Mouse (Mus musculus) brain, embryonic 18.5 days (tissue): ENCODE data around the gene Cmas.

ENCODE experiments used
- DNase-seq: peaks from one replicate; pipeline ENCODE4 v3.0.0-alpha.2; 2012; ENCODE audit warnings: low read depth, low spot score

Cmas gene

GRCm38 (mm10) chr6:142756507-142757333, at the start of gene Cmas:
Cmas (plus strand) TSS chr6:142756686.
- DNase-seq = peak; percentile 72

GRCm38 (mm10) chr6:142706688-142707087, 49.8 kb upstream of the Cmas start:
- no peak for DNase-seq

DNA sequence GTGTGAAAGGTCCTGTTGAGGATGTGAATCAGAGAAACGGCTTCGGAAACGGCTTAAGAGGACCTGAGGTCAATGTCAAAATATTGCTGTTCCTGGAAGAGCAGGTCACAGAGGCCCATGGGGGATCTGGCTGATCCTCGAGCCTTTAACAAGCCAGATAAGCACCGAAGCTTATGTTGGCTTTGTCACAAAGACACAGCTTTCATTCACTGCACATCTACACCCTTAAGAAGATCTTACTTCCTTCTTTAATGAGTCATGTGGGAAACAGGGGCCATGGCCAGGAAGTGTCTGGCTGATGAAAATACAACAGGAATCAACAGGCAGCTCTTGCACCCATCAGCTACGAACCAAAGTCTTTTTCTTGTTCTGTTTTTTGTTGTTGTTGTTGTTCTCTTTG, 48.1 kb upstream of the Cmas start:
- DNase-seq = no peak

DNA sequence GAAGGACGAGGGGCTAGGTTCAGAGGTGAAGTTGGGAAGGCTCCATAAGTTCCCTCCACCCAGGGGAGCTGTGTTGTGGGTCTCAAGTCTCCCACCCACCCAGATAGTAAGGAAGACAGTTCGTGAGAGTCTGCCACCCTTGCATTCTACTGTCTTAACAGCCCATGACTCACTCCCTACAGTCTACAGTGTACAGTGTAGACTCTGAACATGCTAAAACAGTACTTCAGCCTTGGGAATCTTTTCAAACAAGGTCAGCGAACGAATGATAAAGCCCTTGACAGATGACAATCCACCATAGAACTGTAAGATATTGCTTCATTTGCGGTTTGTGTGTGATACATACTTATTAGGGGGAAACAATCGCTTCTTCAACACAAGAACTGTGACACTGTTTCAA, 45.8 kb upstream of the Cmas start:
- DNase-seq = no peak

- DNase-seq = no peak
Observed at GRCm38 (mm10) chr6:142711106-142711505, 45.4 kb upstream of the Cmas start.

- DNase-seq = no peak
Observed at GRCm38 (mm10) chr6:142715026-142715425, 41.5 kb upstream of the Cmas start.

DNA sequence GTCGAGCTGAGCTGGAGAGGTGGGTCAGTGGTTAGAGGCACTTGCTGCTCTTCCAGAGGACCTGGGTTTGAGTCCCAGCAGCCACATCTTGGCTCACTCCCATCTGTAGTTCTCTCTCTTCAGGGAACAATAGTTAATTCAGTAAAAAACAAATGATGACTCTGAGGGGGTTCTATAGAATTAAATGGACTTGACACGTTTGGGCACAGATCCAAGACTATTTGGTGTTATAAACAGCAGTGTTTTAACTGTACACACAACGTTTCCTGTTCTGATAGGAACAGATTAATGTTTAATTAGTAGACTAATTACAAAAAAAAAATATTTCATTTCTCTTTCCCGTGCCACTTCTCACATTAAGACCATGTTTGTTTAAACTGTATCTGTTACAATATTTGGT, 39.3 kb upstream of the Cmas start:
- DNase-seq = no peak

GRCm38 (mm10) chr6:142718167-142718566, 38.3 kb upstream of the Cmas start:
- DNase-seq = no peak

DNA sequence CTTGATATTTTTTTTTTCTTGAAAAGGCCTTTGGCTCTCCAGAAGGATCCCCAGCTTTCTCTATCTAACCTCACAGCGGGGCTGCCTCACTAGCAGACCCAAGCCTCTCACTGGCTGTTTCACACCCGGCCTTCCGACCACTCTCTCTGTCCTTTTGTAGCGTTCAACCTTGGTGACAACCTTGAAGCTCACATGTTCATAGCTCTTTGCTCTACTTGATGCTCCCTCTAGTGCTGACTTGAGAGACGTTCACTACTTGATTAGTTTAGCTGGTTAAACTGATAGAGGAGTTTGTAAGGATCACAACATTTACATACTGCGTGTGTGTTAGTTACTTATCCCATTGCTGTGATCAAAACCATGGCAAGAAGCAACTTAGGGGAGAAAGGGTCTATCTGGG, 35.8 kb upstream of the Cmas start:
- DNase-seq = no peak

DNA sequence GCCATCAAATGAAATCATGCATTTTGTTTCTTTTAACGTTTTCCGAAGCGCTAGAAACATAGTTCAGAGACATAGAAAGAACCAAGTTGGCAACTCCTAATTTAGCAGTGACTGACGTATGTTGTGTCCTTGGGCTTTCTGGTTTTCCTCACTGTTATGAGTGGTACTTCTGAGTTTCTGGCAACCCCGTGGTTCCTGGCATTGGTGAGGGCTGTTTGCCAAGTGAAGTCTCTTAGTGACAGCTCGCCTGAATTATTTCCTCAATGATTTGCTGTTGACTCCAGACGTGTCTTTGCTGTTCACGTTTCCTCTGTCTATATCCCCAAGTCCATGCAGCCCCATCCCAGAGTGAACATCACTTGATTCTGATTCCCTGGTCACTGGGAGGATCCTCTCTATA, 34.8 kb upstream of the Cmas start:
- no peak for DNase-seq

DNA sequence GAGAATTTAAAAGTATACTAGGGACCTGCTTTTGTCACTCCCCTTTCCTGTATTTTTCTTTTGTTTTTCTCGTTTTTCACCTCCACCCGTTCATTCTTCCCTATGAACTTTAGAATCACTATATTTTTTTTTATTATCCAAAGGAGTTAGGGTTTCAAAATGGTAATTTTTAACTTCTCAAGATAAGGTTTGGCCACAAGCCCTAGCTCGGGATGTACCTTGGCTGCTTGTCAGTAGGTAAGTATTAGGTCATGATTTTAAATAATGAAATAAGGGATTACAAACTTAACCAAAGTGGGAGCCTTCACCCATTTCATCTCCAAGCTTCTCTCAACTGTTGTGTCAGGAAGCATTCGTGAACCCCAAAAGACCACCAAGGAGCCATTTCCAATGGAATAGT, 30.5 kb upstream of the Cmas start:
- no peak for DNase-seq

GRCm38 (mm10) chr6:142732567-142733290, 23.8 kb upstream of the Cmas start:
- no peak for DNase-seq

- DNase-seq = no peak
Observed at GRCm38 (mm10) chr6:142735302-142736005, 21.0 kb upstream of the Cmas start.

GRCm38 (mm10) chr6:142738225-142738624, 18.3 kb upstream of the Cmas start:
- no peak for DNase-seq

DNA sequence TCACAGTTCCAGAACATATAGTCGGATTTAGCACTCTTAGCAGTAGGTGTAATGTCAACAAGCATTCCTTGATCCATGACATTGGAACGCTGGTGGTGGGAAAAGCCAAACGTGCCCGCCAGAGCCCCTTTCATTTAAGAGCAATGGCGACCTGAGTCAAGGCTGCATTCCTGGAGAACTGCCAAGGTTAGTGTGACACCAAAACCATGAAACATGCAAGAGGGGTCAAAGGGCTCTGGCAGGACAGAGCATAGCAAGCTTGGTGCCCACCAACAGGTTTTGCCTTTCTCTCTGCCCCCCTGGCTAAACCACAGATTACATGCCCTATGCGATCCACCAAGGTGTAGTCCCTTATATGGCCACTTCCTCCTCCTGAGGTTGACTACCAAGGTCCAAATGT, 17.8 kb upstream of the Cmas start:
- no peak for DNase-seq

DNA sequence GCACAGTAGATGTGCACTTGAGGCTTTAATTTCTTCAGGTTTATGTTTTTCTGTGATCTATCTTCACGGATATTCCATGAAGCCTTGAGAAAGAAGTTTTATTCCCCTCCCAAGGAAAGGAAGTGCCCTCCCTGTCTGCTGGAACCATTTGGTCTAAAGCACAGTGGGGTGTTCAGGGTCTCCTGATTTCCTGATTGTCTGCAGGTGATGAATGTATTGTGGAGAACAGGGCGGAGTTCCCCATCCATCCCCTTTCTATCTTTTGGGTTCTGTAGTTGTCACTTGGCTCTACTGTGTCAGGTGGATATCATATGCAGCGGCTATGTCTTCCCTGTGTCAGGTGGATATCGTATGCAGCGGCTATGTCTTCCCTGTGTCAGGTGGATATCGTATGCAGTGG, 14.7 kb upstream of the Cmas start:
- no peak for DNase-seq

- no peak for DNase-seq
Observed at GRCm38 (mm10) chr6:142743193-142743592, 13.3 kb upstream of the Cmas start.

- no peak for DNase-seq
Observed at GRCm38 (mm10) chr6:142745484-142745883, 11.0 kb upstream of the Cmas start.

DNA sequence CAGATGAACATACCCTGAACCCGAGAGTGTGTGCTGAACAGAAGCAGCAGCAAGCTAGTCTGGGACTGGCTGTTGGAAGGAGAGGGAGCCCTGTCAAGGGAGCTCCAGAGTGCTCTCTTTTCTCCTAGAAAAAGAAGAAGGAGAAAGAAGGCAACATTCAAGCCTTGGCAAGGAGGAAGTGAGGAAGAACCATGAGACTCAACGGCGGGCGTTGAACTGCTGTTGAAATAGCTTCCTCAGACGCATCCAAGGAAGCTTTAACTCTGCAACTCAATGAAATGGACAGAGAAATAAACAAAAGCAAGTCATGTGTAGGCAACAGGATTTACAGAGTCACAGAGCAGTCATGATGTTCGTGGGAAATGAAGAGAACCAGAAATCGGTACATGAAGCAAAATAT, 9.7 kb upstream of the Cmas start:
- DNase-seq = no peak

- DNase-seq = no peak
Observed at GRCm38 (mm10) chr6:142747165-142747564, 9.3 kb upstream of the Cmas start.

DNA sequence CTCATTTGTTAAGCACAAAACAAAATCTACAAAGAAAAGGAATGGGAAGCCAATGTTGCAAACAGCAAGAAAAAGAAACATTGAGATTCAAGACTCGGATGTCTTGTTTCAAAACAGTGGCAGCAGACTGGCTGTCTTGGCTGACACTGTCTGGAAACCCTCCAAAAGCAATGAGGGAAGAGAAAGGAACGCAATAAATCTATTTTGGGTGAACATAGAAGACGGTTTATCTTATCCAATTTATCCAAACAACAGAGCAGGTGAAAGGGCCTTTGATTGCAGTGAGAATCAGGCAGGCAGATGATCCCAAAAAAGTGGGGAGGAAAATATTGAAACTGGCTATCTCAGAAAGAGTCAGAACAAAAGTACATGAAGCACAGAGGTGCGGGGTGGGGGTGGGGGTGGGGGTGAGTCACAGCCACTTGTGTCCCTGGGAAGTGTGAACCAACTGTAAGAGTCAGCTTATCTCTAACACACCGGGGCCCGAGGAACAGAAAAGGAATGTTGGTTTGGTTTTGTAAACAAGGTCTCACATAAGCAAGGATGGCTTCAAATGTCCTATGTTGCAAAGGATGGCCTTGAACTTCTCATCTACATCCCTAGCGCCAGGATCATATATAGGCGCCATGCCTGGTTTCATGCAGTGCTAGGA, 8.3 kb upstream of the Cmas start:
- no peak for DNase-seq

- no peak for DNase-seq
Observed at GRCm38 (mm10) chr6:142751365-142751764, 5.1 kb upstream of the Cmas start.
